Mouse (Mus musculus) bone marrow, adult 2 months (tissue): ENCODE measurements around the gene Gm5108.

Source experiments
- CTCF ChIP-seq: fragments of 200-500 bp; IDR thresholded peaks from 2 replicates; pipeline ENCODE4 v1.5.1; 2011; ENCODE audit warnings: low read length, control low read depth; ENCODE audit not compliant: control insufficient read depth, insufficient read depth
- POLR2A ChIP-seq: fragments of 200-500 bp; IDR thresholded peaks from 2 replicates; pipeline ENCODE4 v1.6.1; 2011; ENCODE audit warnings: low read depth, mild to moderate bottlenecking, control low read depth, low read length, borderline replicate concordance; ENCODE audit not compliant: control insufficient read depth

DNA sequence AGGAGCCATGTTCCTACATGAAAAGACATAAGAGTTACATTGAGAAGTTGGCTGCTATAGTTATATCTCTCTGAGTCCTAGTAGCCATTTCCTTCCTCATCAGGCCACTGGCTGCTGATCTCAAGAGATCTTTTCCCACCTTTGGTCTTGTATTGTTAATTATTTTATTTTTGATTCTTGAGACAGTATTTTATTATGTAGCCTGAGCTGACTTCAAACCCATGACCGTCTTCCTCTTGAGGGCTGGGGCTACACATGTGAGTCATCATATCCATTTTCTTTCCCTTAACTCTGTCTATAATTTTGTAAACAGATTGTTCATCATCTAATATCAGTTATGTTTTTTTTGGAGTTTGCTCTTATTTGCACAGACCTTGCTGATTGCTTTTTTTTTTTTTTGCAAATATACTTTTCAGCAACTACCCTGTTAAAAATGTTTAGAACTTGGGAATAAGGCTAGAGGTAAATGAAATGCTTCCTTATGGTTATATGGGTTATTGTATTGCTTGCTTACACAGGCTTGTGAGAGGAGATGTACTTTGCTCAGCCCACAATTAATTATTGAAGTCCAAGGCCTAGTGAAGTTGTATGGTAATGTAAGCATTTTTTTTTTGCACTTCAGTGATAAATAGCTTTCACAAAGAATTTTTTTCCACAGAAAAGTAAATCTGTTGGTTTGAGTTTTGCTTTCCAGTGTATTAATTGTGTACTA, 2.8 kb downstream of the Gm5108 start:
- TF ChIP-seq CTCF (no peak), POLR2A (no peak)
